Mouse (Mus musculus) megakaryocyte progenitor cell, adult 5-6 weeks (primary cell): ENCODE results near the gene Hist1h1d. TPM values are rescaled to one million over a fixed set of nuclear protein-coding genes. Genes with fewer than 3 reads are reported as not detected.
"Not testable (repeated sequence)": the region's sequence is repeated elsewhere in the genome, so short reads cannot be mapped to it uniquely, and the experiment has no call there.

Experiments used
- ATAC-seq: replicated peaks from 2 replicates; pipeline ENCODE4 v1.8.0; 2016; ENCODE audit warnings: mild to moderate bottlenecking, moderate TSS enrichment, inconsistent platforms; ENCODE audit not compliant: poor library complexity
- total RNA-seq, 2 experiments: library from RNA; stranded (forward) in 1 of 2; stranded (reverse) in 1 of 2; fragments of 157-497, 149-512 nt in 1 of 2; fragments of 200-1000 nt in 1 of 2; gene quantifications; 2 replicates each; pipeline versions ENCODE4 v1.2.3 to v1.2.4; 2015 to 2017

The Hist1h1d gene
- total RNA-seq, 2 experiments from 2014 or later: 9.3 to 112 TPM

DNA sequence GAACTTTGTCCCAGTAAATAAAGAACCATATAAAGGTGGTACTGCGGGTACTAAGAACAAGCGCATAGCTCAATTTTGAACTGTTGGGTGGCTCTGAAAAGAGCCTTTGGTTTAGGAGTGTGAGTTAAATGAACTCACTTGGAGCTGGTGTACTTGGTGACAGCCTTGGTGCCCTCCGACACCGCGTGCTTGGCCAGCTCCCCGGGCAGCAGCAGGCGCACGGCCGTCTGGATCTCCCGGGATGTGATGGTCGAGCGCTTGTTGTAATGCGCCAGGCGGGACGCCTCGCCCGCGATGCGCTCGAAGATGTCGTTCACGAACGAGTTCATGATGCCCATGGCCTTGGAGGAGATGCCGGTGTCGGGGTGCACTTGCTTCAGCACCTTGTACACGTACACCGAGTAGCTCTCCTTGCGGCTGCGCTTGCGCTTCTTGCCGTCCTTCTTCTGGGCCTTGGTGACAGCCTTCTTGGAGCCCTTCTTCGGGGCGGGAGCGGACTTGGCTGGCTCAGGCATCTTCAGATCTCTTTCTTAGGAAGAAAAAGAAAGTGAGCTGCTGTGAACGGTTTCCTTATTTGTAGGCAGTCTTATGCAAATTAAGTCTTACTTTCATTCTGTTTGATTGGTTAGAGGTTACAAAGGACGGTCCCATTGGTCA, 32.5 kb downstream of the Hist1h1d start:
- ATAC-seq: peak; percentile 63

DNA sequence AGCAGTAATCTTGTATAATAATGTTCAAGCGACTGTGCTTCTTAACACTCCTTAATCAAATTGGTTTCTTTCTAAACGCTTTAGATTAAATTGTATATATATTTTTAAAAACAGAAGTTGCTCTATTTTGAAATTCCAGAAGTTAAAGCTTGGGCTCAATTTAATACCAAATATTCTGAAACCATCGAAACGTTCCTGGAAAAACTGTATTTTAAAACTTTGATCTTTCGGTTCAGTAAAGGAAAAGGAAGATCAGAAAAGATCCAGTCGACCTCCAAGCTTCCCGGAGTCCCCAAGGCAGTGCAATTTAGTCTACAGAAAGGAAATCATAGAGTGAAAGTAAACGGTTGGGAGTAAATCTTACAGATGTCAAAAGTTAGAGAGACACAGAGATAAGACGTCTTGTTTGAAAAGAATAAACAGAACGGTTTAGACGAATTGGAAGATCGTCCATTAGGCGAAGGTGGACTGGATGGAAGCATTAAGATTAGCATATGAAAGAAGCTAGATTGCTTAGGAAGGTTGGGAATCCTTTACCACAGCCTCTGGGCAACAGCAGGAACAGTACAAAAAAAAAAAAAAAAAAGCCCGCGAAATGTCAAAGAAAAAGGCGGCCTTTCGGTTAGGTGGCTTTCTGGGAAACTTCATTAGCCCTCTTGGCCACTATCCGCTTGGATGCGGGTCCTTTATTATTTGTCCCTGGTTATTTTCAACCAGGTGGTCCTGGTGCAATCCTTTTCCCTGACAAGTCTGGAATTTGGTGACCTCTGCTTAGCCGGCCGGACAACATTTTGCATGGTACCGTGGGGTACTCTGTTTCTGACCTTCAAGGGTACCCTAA, 33.3 kb downstream of the Hist1h1d start:
- no peak for ATAC-seq

DNA sequence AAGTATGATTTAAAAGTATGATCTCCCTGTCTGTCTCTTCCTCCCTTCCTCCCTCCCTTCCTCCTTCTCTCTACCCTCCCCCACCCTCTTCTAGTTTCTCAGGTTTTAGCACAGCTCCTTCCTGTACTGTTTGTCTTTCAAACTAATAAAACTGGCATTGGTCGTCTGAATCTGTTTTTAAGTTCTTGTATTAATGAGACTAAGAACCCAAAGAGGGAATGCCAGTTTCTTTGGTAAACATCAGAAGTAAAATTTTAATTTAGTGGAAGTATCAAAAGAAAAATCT, 33.8 kb downstream of the Hist1h1d start:
- ATAC-seq: no peak

DNA sequence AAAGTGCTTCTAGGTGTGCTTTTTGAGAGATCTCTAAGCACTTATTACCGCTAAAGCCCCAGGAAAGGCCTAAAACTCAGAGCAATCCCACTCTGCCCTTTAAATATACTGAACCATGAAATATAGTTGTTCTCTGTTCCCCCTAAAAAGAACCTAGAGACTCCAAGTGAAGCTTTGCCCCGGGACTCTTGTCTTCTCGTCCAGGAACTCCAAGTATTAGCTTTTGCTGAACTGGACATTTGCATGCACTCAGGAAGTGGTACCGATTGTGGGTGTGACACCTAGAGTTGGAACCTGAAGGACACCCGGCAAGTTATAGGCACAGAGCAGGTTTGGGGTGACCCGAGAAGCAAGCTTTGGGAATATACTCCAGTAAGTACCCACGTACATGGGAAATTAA, 38.1 kb downstream of the Hist1h1d start:
- ATAC-seq: no peak

DNA sequence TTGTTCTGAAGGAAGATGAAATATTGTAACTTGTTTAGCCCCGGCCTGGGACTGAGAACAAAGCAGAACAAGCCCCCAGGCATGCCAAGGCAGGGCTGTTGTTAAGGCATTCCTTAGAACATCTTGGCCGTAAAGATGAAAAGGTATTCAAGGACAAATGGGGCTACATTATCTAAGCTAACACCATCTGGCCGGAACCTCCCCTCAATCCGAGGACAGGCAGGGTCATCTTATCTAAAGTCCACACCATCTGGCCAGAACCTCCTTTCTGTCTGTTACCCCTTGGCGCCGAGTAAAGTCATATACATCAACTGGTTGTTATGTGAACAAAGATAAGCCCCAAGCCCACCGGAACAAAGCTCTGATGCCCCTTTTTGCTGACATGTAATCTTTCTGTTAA, 38.8 kb downstream of the Hist1h1d start:
- not testable (repeated sequence) for ATAC-seq

DNA sequence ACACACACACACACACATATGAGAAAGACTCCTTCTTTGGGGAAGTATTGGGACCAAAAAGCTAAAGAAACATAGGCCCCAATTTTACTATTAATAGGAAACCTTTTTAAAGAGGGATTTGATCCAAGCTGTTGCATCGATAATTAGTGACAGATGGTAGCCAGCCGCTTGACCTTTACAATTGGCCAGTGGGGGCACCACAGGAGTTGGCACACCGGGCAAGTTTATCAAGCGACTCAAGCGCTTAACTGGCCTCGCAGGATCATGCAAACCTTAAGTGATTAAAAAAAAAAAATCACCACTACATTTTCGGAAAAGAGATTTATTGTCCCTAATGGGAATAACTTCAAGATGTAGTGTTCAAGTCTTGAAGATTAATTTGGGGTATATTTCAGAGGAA, 39.6 kb downstream of the Hist1h1d start:
- ATAC-seq: no peak

DNA sequence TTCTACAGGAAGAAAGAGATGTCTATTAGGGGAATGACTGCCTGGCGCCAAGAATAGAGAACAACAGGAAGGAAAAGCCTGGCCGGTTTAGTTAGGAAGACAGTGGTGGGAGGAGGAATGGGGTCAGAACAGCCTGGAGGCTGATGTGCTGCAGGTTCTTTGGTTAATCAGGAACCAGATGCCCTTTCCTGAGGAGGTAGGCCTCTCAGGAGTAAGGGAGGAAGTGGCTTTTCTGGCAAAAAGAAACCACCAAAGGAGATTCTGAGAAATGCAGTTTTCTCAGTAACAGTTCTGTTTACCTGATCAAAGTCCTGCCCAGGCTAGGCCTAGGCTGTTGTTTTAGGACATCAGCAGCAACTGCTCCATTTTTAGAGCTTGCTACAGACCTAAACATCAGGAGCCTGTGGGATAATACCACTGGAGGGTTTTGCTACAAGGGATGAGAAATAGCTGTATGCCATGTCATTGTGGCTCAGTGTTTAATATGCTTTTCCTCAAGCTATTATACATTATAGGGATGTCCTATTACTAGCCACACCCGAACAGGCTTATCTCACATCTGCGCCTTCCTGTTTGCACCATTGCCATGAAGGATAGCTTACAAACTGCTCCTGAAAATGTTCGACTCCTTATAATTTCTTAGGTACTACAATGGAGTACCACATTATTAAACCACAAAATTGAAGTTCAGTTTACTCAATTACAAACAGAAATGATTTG, 40.1 kb downstream of the Hist1h1d start:
- peak; percentile 38 for ATAC-seq

DNA sequence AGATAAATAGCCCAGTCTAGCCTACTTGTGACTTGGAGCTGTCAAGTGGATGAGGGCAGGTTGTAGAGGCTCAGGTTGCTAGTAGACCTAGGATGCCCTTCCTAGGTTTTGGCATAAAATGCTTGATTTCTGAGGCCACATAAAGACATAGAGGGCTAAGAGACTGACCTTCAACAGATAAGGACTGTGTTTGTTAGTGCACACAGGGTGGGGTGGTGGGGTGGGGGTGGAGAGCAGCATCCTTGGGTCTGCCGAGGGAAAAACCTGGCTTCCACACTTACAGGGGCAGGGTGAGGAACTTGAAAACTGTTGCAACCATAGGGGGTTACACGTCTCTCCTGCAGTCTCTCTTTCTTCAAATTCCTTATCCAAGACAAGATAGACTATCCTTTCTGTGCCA, 42.1 kb downstream of the Hist1h1d start:
- ATAC-seq: no peak

DNA sequence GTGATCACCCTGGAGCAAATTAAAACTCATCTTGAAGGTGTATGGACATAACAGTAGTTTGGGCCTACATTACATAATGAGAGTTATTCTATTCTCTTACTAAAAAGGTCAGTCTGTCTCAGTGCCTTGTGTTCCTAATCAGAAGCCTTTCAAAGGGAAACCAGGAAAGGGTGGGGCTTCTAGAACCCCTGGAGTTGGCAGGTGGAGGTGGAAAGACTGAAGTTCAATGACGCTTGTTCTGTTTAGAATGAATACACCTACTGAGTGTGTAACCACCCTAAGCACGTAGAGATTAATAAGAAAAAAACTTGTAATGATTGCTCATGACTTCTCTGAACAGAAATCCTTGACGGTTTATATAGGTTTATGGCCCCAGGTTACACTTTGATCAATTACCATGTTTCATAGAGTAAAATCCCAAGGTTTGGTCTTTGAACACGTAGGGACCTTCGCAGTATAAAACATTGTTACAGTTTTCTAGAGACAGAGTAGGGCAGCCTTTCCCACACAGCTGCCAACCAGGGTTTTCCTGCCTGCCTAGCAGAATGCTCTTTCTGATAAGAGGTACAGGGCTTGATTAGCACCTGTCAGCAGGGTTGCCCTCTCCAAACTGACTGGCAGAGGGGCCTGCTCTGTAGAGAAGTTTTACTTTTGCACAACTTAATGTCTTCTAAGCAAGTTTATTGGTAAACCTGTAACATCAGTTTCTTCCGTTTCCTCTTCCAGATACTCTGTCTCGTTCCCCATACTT, 42.7 kb downstream of the Hist1h1d start:
- ATAC-seq: peak; percentile 88

DNA sequence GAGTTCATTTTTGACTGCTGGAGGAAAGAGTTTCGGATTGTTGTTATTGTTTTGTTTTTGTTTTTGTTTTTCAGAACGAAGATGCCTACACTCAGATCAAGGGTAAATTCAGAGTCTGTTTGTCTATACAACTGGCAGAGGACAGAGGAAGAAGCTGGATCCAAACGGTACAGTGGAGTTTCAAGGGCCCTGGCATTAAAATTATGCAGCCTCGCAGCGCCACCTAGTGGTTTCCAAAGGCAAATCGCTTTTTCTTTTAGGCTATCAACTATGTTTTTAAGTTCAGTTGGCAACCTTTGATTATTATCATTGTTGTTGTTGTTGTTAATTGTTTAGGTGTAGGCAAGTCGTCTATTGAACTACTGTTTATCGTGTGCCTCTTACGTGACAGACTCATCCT, 44.9 kb downstream of the Hist1h1d start:
- ATAC-seq: peak; percentile 73

DNA sequence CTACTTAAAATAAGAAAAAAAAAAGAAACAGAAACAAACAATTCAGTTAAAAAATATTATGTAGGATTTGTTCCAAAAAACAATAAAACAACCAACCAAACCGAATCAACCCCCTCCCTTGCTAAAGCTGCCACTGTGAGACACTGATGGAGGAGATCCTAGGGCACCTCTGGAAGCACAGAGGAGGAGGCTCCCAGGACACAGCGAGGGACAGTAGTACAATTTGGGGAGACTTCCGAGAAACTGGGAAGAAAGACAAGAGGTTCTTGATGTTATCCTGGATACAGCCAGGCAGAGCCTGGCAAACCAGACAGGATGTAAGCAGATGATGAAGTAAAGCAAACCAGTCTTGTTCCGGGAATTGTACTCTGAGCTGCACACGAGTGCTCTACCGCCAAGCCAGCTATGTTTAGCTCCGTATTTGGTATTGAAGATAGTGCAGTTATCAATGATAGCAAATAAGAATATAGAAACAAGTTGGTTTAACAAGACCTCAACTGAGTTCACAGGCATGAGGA, 50.2 kb downstream of the Hist1h1d start:
- ATAC-seq: no peak

DNA sequence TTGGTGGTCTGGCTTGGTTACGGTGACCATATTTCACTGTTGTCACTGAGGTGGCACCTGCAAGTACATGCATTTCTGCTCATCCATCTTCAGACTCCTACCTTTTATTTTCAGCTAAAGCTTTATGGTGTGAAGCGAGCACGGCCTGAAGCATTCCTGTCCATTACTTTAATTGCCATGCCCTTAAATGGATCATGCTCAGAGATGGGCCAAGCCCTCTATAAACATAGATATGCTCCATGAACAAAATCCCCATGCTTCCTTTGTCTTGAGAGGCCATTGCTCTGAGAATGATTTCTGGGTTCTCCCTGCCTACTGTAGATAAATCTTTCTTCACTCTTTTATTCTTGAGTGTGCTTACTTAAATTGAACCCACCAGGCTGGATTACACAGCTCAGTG, 51.4 kb downstream of the Hist1h1d start:
- ATAC-seq: no peak

DNA sequence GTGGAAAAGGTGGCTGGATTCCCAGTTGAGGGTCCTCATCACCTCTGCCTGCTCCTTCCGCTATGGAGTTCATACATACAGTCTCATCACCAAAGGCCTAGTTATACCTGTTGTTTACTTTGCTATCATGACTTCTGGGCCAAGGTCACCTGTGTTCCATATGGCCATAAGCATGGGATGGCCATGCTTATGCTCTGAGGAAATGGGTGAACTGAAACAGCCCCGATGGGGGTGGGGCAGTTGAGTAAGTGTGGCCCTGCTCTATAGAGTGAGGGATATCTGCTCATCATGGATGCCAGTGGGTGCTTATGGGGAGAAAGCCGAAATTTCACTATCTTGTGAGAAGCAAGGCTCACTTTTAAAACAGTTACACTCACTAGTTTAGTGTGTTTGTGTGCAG, 52.0 kb downstream of the Hist1h1d start:
- ATAC-seq: no peak

DNA sequence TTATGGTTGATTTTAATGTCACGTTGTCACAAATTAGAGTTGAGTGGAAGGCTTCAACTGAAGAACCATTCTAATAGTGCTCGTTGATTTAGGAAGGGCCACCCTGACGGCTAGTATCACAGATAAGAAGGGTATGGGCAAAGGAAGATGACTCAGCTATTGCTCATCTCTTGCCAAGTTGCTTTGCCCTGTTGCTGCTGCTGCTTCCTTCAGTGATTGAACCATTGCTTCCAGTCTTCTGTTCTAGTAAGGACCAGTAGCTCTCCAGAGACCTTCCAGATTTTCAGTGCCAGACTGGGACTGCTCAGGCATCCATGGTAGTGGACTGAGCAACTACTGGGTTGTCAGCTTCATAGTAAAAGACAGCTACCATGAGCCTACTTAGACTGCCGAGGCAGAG, 56.1 kb downstream of the Hist1h1d start:
- ATAC-seq: peak; percentile 92

DNA sequence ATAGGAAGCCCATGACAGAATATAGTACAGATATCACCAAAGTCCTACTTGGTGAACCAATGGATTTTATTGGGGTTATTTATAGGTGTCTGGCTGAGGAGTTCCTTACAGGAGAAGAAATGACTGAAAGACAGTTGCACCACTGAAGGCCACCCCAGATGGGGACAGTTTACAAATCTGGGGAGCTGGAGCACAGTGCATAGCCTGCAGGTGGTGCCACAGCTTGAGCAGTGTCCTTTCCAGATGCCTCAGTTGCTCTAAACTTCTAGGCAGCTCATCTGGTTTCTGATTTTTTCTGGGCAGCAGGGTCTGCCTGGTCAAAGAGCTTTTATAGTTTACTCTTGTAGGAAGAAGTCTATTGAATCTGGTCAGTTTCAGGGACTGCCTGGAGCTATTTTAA, 56.8 kb downstream of the Hist1h1d start:
- ATAC-seq: no peak

Other genes starting within 250 kb of the Hist1h1d start
Only the 30 nearest of the 34 such genes appear.
- gene Zfp322a, start 184.1 kb upstream of the Hist1h1d start, total RNA-seq (2015): 21.9 and 24.3 TPM in 2 replicates
- gene Zfp322a, start 184.1 kb upstream of the Hist1h1d start, total RNA-seq (2017): 39.4 and 75.5 TPM in 2 replicates
- 7.1 and 7.4 TPM in 2 replicates for gene Abt1, start 129.4 kb upstream of the Hist1h1d start, total RNA-seq (2015)
- gene Abt1, start 129.4 kb upstream of the Hist1h1d start, total RNA-seq (2017): 9.5 and 11.0 TPM in 2 replicates
- not detected in 2 replicates for gene Btn1a1, start 87.4 kb upstream of the Hist1h1d start, total RNA-seq (2015)
- not detected in 2 replicates for gene Btn1a1, start 87.4 kb upstream of the Hist1h1d start, total RNA-seq (2017)
- not detected in 2 replicates for gene Btn2a2, start 64.4 kb upstream of the Hist1h1d start, total RNA-seq (2015)
- gene Btn2a2, start 64.4 kb upstream of the Hist1h1d start, total RNA-seq (2017): 0.17 TPM in 1 of 2 replicates, not detected in the other
- 57.4 and 61.0 TPM in 2 replicates for gene Hist1h4h, start 22.2 kb upstream of the Hist1h1d start, total RNA-seq (2015)
- 855 and 1,026 TPM in 2 replicates for gene Hist1h4h, start 22.2 kb upstream of the Hist1h1d start, total RNA-seq (2017)
- 36.0 and 48.7 TPM in 2 replicates for gene Hist1h2af, start 19.4 kb upstream of the Hist1h1d start, total RNA-seq (2015)
- gene Hist1h2af, start 19.4 kb upstream of the Hist1h1d start, total RNA-seq (2017): 1,885 and 2,197 TPM in 2 replicates
- 212 and 246 TPM in 2 replicates for gene Hist1h3g, start 17.8 kb upstream of the Hist1h1d start, total RNA-seq (2015)
- gene Hist1h3g, start 17.8 kb upstream of the Hist1h1d start, total RNA-seq (2017): 210 and 363 TPM in 2 replicates
- gene Hist1h2bh, start 9.9 kb upstream of the Hist1h1d start, total RNA-seq (2015): 32.4 and 33.2 TPM in 2 replicates
- gene Hist1h2bh, start 9.9 kb upstream of the Hist1h1d start, total RNA-seq (2017): 120 and 144 TPM in 2 replicates
- gene Hist1h3f, start 9.2 kb upstream of the Hist1h1d start, total RNA-seq (2015): 40.7 and 44.7 TPM in 2 replicates
- 86.8 and 176 TPM in 2 replicates for gene Hist1h3f, start 9.2 kb upstream of the Hist1h1d start, total RNA-seq (2017)
- 61.3 and 71.9 TPM in 2 replicates for gene Hist1h4f, start 1.6 kb upstream of the Hist1h1d start, total RNA-seq (2015)
- 1,789 and 2,180 TPM in 2 replicates for gene Hist1h4f, start 1.6 kb upstream of the Hist1h1d start, total RNA-seq (2017)
- 98.5 and 110 TPM in 2 replicates for gene Hist1h3e, start 9.1 kb downstream of the Hist1h1d start, total RNA-seq (2015)
- 286 and 398 TPM in 2 replicates for gene Hist1h3e, start 9.1 kb downstream of the Hist1h1d start, total RNA-seq (2017)
- gene Hist1h2ae, start 18.0 kb downstream of the Hist1h1d start, total RNA-seq (2015): 5.3 and 9.4 TPM in 2 replicates
- gene Hist1h2ae, start 18.0 kb downstream of the Hist1h1d start, total RNA-seq (2017): 249 and 287 TPM in 2 replicates
- gene Hist1h2bg, start 18.1 kb downstream of the Hist1h1d start, total RNA-seq (2015): 285 and 322 TPM in 2 replicates
- 1,174 and 1,244 TPM in 2 replicates for gene Hist1h2bg, start 18.1 kb downstream of the Hist1h1d start, total RNA-seq (2017)
- gene Hist1h2bf, start 20.9 kb downstream of the Hist1h1d start, total RNA-seq (2015): 321 and 327 TPM in 2 replicates
- gene Hist1h2bf, start 20.9 kb downstream of the Hist1h1d start, total RNA-seq (2017): 466 and 575 TPM in 2 replicates
- 1.9 and 3.4 TPM in 2 replicates for gene Hist1h2ad, start 21.1 kb downstream of the Hist1h1d start, total RNA-seq (2015)
- gene Hist1h2ad, start 21.1 kb downstream of the Hist1h1d start, total RNA-seq (2017): 229 and 1,060 TPM in 2 replicates
- 105 and 131 TPM in 2 replicates for gene Hist1h3d, start 22.5 kb downstream of the Hist1h1d start, total RNA-seq (2015)
- 118 and 137 TPM in 2 replicates for gene Hist1h3d, start 22.5 kb downstream of the Hist1h1d start, total RNA-seq (2017)
- 492 and 526 TPM in 2 replicates for gene Hist1h4d, start 28.3 kb downstream of the Hist1h1d start, total RNA-seq (2015)
- gene Hist1h4d, start 28.3 kb downstream of the Hist1h1d start, total RNA-seq (2017): 951 and 1,054 TPM in 2 replicates
- 7.7 and 11.7 TPM in 2 replicates for gene Hist1h2be, start 67.9 kb downstream of the Hist1h1d start, total RNA-seq (2015)
- gene Hist1h2be, start 67.9 kb downstream of the Hist1h1d start, total RNA-seq (2017): 85.8 and 90.5 TPM in 2 replicates
- 297 TPM in 2 replicates for gene Hist1h1e, start 69.3 kb downstream of the Hist1h1d start, total RNA-seq (2015)
- 260 and 272 TPM in 2 replicates for gene Hist1h1e, start 69.3 kb downstream of the Hist1h1d start, total RNA-seq (2017)
- gene Hist1h2ac, start 130.7 kb downstream of the Hist1h1d start, total RNA-seq (2015): 17.1 and 19.7 TPM in 2 replicates
- 101 and 110 TPM in 2 replicates for gene Hist1h2ac, start 130.7 kb downstream of the Hist1h1d start, total RNA-seq (2017)
- 36.2 and 54.1 TPM in 2 replicates for gene Hist1h2bc, start 130.9 kb downstream of the Hist1h1d start, total RNA-seq (2015)
- gene Hist1h2bc, start 130.9 kb downstream of the Hist1h1d start, total RNA-seq (2017): 196 and 235 TPM in 2 replicates
- not detected in 2 replicates for gene Hist1h1t, start 142.6 kb downstream of the Hist1h1d start, total RNA-seq (2015)
- 0.29 TPM in 1 of 2 replicates, not detected in the other for gene Hist1h1t, start 142.6 kb downstream of the Hist1h1d start, total RNA-seq (2017)
- gene Hist1h4c, start 145.2 kb downstream of the Hist1h1d start, total RNA-seq (2015): 45.1 and 51.9 TPM in 2 replicates
- gene Hist1h4c, start 145.2 kb downstream of the Hist1h1d start, total RNA-seq (2017): 238 and 311 TPM in 2 replicates
- 15.9 and 16.6 TPM in 2 replicates for gene Hfe, start 157.6 kb downstream of the Hist1h1d start, total RNA-seq (2015)
- 6.0 and 8.7 TPM in 2 replicates for gene Hfe, start 157.6 kb downstream of the Hist1h1d start, total RNA-seq (2017)
- 103 and 110 TPM in 2 replicates for gene Hist1h1c, start 185.5 kb downstream of the Hist1h1d start, total RNA-seq (2015)
- gene Hist1h1c, start 185.5 kb downstream of the Hist1h1d start, total RNA-seq (2017): 686 and 791 TPM in 2 replicates
- gene Hist1h3c, start 192.3 kb downstream of the Hist1h1d start, total RNA-seq (2015): 88.8 and 93.1 TPM in 2 replicates
- gene Hist1h3c, start 192.3 kb downstream of the Hist1h1d start, total RNA-seq (2017): 555 and 756 TPM in 2 replicates
- 232 TPM in 2 replicates for gene Hist1h2bb, start 193.5 kb downstream of the Hist1h1d start, total RNA-seq (2015)
- gene Hist1h2bb, start 193.5 kb downstream of the Hist1h1d start, total RNA-seq (2017): 3,020 and 3,268 TPM in 2 replicates
- 28.1 and 45.4 TPM in 2 replicates for gene Hist1h2ab, start 197.9 kb downstream of the Hist1h1d start, total RNA-seq (2015)
- gene Hist1h2ab, start 197.9 kb downstream of the Hist1h1d start, total RNA-seq (2017): 2,397 and 3,405 TPM in 2 replicates
- 332 and 371 TPM in 2 replicates for gene Hist1h3b, start 199.0 kb downstream of the Hist1h1d start, total RNA-seq (2015)
- gene Hist1h3b, start 199.0 kb downstream of the Hist1h1d start, total RNA-seq (2017): 579 and 647 TPM in 2 replicates
- 33.6 and 56.1 TPM in 2 replicates for gene Hist1h4b, start 203.8 kb downstream of the Hist1h1d start, total RNA-seq (2015)
- 548 and 759 TPM in 2 replicates for gene Hist1h4b, start 203.8 kb downstream of the Hist1h1d start, total RNA-seq (2017)